Mouse (Mus musculus) bone marrow, adult 2 months (tissue): ENCODE measurements around the gene Gcg. TPM values are rescaled to one million over a fixed set of nuclear protein-coding genes. Genes with fewer than 3 reads are reported as not detected.

ENCODE experiments used
- H3K27ac ChIP-seq: fragments of 200-500 bp; 2 replicates; pipeline ENCODE4 v1.5.1; 2012; ENCODE audit warnings: low read depth, mild to moderate bottlenecking, control low read depth, inconsistent platforms, low read length; ENCODE audit not compliant: control insufficient read depth, poor library complexity, insufficient read depth
- H3K4me1 ChIP-seq: fragments of 200-500 bp; 2 replicates; pipeline ENCODE4 v1.6.1; 2011; ENCODE audit warnings: low read length; ENCODE audit not compliant: control insufficient read depth, insufficient read depth
- H3K4me3 ChIP-seq: fragments of 200-500 bp; replicated peaks from 2 replicates; pipeline ENCODE3; 2011; ENCODE audit warnings: mild to moderate bottlenecking, low read depth, low read length, control low read depth; ENCODE audit not compliant: control insufficient read depth
- CTCF ChIP-seq: fragments of 200-500 bp; IDR thresholded peaks from 2 replicates; pipeline ENCODE4 v1.5.1; 2011; ENCODE audit warnings: low read length, control low read depth; ENCODE audit not compliant: control insufficient read depth, insufficient read depth
- POLR2A ChIP-seq: fragments of 200-500 bp; IDR thresholded peaks from 2 replicates; pipeline ENCODE4 v1.6.1; 2011; ENCODE audit warnings: low read depth, mild to moderate bottlenecking, control low read depth, low read length, borderline replicate concordance; ENCODE audit not compliant: control insufficient read depth
- WGBS: fragments of 180-500 bp; shearing (Covaris S2); methylation state at CpG from one replicate; pipeline ENCODE4 v1.1.7; 2018; 5-methylcytosine and 5-hydroxymethylcytosine counted together
- polyA plus RNA-seq: library from polyadenylated mRNA; stranded (reverse); fragments of >200 nt; gene quantifications from 2 replicates; pipeline ENCODE4 v1.2.4, GENCODE M21; 2011; ENCODE audit warnings: low replicate concordance; ENCODE audit not compliant: missing spikeins, insufficient read depth, insufficient read length

Gene Gcg
- polyA plus RNA-seq, 1 experiment, result not detected

GRCm38 (mm10) chr2:62454991-62455390, 28.5 kb downstream of the Gcg start:
- TF ChIP-seq CTCF (no peak), POLR2A (no peak)
- H3K4me3 ChIP-seq, result no peak overlapping the region
- WGBS, result 82% methylated on average over 11 of the region's 11 CpGs
- H3K27ac ChIP-seq, result no peak overlapping the region
- no peaks in the 10 kb centered on the region; the same call in 1 of the 2 replicates for H3K4me1 ChIP-seq

GRCm38 (mm10) chr2:62454033-62454432, 29.4 kb downstream of the Gcg start:
- Histone ChIP-seq H3K4me3 (no peak overlapping the region), H3K27ac (no peak overlapping the region), H3K4me1 (no peaks in the 10 kb centered on the region; the same call in 1 of the 2 replicates)
- TF ChIP-seq POLR2A (no peak), CTCF (no peak)
- WGBS, result 78% methylated on average over 6 of the region's 6 CpGs

GRCm38 (mm10) chr2:62450364-62450763, 33.1 kb downstream of the Gcg start:
- WGBS, result 75% methylated on average over 6 of the region's 6 CpGs
- H3K27ac ChIP-seq, result no peak overlapping the region
- TF ChIP-seq POLR2A (no peak), CTCF (no peak)
- H3K4me3 ChIP-seq, result no peak overlapping the region
- no peaks in the 10 kb centered on the region; the same call in 1 of the 2 replicates for H3K4me1 ChIP-seq

GRCm38 (mm10) chr2:62449692-62450346, 33.6 kb downstream of the Gcg start:
- H3K27ac ChIP-seq, result no peak overlapping the region
- TF ChIP-seq CTCF (no peak), POLR2A (no peak)
- no peaks in the 10 kb centered on the region; the same call in 1 of the 2 replicates for H3K4me1 ChIP-seq
- H3K4me3 ChIP-seq, result no peak overlapping the region
- 72% methylated on average over 5 of the region's 5 CpGs for WGBS

- WGBS, result 6% methylated on average over 13 of the region's 13 CpGs
- Histone ChIP-seq H3K4me1 (peaks cover 2% of the 10 kb centered on the region; the same call in 1 of the 2 replicates), H3K27ac (peak overlapping the region; percentile 77), H3K4me3 (peak overlapping the region; percentile 59)
- TF ChIP-seq CTCF, result no peak
- peak; percentile 34; the same call in 1 of the 2 replicates for TF ChIP-seq POLR2A
These were observed 42.5 kb downstream of the Gcg start for GRCm38 (mm10) chr2:62440802-62441544.

GRCm38 (mm10) chr2:62440083-62440482, 43.4 kb downstream of the Gcg start:
- no peak overlapping the region for H3K4me3 ChIP-seq
- no peak for TF ChIP-seq CTCF
- TF ChIP-seq POLR2A, result no peak
- WGBS, result 64% methylated on average over 4 of the region's 4 CpGs
- H3K27ac ChIP-seq, result no peak overlapping the region
- peaks cover 2% of the 10 kb centered on the region; the same call in 1 of the 2 replicates for H3K4me1 ChIP-seq

GRCm38 (mm10) chr2:62431245-62431795, 52.1 kb downstream of the Gcg start:
- no peak overlapping the region for H3K27ac ChIP-seq
- no peak overlapping the region for H3K4me3 ChIP-seq
- no peaks in the 10 kb centered on the region for H3K4me1 ChIP-seq
- TF ChIP-seq POLR2A (no peak), CTCF (no peak)
- WGBS, result 74% methylated on average over 8 of the region's 8 CpGs

GRCm38 (mm10) chr2:62425941-62426340, 57.5 kb downstream of the Gcg start:
- no peak for TF ChIP-seq CTCF
- TF ChIP-seq POLR2A, result no peak
- Histone ChIP-seq H3K4me3 (no peak overlapping the region), H3K27ac (no peak overlapping the region), H3K4me1 (no peaks in the 10 kb centered on the region)
- WGBS, result 77% methylated on average over 3 of the region's 3 CpGs

Other genes starting within 250 kb of the Gcg start
- 6.1 and 8.0 TPM in 2 replicates for gene Dpp4, start 71.4 kb downstream of the Gcg start, polyA plus RNA-seq
- 6.8 and 7.7 TPM in 2 replicates for gene Fap, start 90.4 kb upstream of the Gcg start, polyA plus RNA-seq
- gene Ifih1, start 162.6 kb upstream of the Gcg start, polyA plus RNA-seq, result 7.0 and 8.2 TPM in 2 replicates
- gene Gca, start 180.6 kb upstream of the Gcg start, polyA plus RNA-seq, result 5.8 and 17.3 TPM in 2 replicates